Mouse (Mus musculus) heart, postnatal 0 days (tissue): ENCODE results near the gene Spry1.

Experiments used
- CTCF ChIP-seq: IDR thresholded peaks from 2 replicates; pipeline ENCODE4 v1.5.1; 2016; ENCODE audit warnings: antibody characterized with exemption, control low read depth, low read depth
- EP300 ChIP-seq: IDR thresholded peaks from 2 replicates; pipeline ENCODE4 v1.6.1; 2016; ENCODE audit warnings: antibody characterized with exemption, low read depth

GRCm38 (mm10) chr3:37652537-37652936 lies 12.8 kb downstream of the Spry1 start:
- TF ChIP-seq CTCF (no peak), EP300 (no peak)
